Mouse (Mus musculus) erythroblast, embryonic 14.5 days (primary cell): ENCODE data around the gene Lsp1.

Experiments
- GATA1 ChIP-seq: IDR thresholded peaks from 2 replicates; pipeline ENCODE4 v1.6.1; 2012; ENCODE audit warnings: low read length, inconsistent platforms, mixed read lengths
- TAL1 ChIP-seq: IDR thresholded peaks from 3 replicates; pipeline ENCODE4 v1.6.1; 2012; ENCODE audit warnings: low read length, inconsistent platforms, mixed read lengths

- TF ChIP-seq GATA1, result no peak
- TF ChIP-seq TAL1, result no peak
These were observed 77.3 kb downstream of the Lsp1 start for GRCm38 (mm10) chr7:142537879-142538278.
